Mouse (Mus musculus) intestine, postnatal 0 days (tissue): ENCODE data around the gene 1700011M02Rik. TPM values are rescaled to one million over a fixed set of nuclear protein-coding genes. Genes with fewer than 3 reads are reported as not detected.
"Not testable (repeated sequence)": the region's sequence is repeated elsewhere in the genome, so short reads cannot be mapped to it uniquely, and the experiment has no call there.

Source experiments
- ATAC-seq: fragments of 200-750 bp; cut with Nextera tagmentation; 2 replicates; pipeline ENCODE4 v1.8.0; 2017; ENCODE audit warnings: mild to moderate bottlenecking, moderate TSS enrichment, moderate library complexity
- H3K27ac ChIP-seq: fragments of 300-500 bp; sonication (generic); 2 replicates; pipeline ENCODE4 v1.5.1; 2014; ENCODE audit warnings: mild to moderate bottlenecking, low read depth, low read length, moderate library complexity
- H3K27me3 ChIP-seq: fragments of 300-500 bp; sonication (generic); replicated peaks from 2 replicates; pipeline ENCODE4 v1.6.1; 2014; ENCODE audit warnings: low read length, mixed read lengths; ENCODE audit not compliant: control insufficient read depth, insufficient read depth
- H3K36me3 ChIP-seq: fragments of 300-500 bp; sonication (generic); 2 replicates; pipeline ENCODE4 v1.6.1; 2014; ENCODE audit warnings: mild to moderate bottlenecking, moderate library complexity; ENCODE audit not compliant: control insufficient read depth, insufficient read depth
- H3K4me1 ChIP-seq: fragments of 300-500 bp; sonication (generic); replicated peaks from 2 replicates; pipeline ENCODE4 v1.6.1; 2014; ENCODE audit warnings: antibody characterized with exemption, low read length, mixed read lengths; ENCODE audit not compliant: control insufficient read depth, insufficient read depth
- H3K4me2 ChIP-seq: fragments of 300-500 bp; sonication (generic); replicated peaks from 2 replicates; pipeline ENCODE4 v1.6.1; 2014; ENCODE audit warnings: low read depth, mild to moderate bottlenecking, moderate library complexity
- H3K4me3 ChIP-seq: fragments of 300-500 bp; sonication (generic); 2 replicates; pipeline ENCODE4 v1.5.1; 2014; ENCODE audit warnings: low read depth, low read length
- H3K9ac ChIP-seq: fragments of 300-500 bp; sonication (generic); 2 replicates; pipeline ENCODE4 v1.6.1; 2014; ENCODE audit warnings: mild to moderate bottlenecking, low read depth, low read length
- H3K9me3 ChIP-seq: fragments of 300-500 bp; sonication (generic); 2 replicates; pipeline ENCODE4 v1.6.1; 2016; ENCODE audit warnings: mixed run types; ENCODE audit not compliant: control insufficient read depth
- CTCF ChIP-seq: sonication (generic); IDR thresholded peaks from 2 replicates; pipeline ENCODE4 v1.5.1; 2016; ENCODE audit warnings: low read depth, mild to moderate bottlenecking, control low read depth, antibody characterized with exemption, moderate library complexity
- WGBS: fragments of 180-500 bp; shearing (Covaris S2); extraction: QIAGEN DNeasy Blood & Tissue Kit; methylation state at CpG from one replicate; pipeline ENCODE4 v1.1.7; 2014; 5-methylcytosine and 5-hydroxymethylcytosine counted together
- polyA plus RNA-seq: library from polyadenylated mRNA; unstranded; fragments of >200 nt; fragmentation: Nextera tagmentation; extraction: Ambion mirVana; gene quantifications from 2 replicates; pipeline ENCODE4 v1.2.1, GENCODE M21; 2015

The 1700011M02Rik gene
- polyA plus RNA-seq, 1 experiment from 2014 or later = not detected

- peak; percentile 73 for TF ChIP-seq CTCF
- Histone ChIP-seq H3K9ac (peak overlapping the region; percentile 40), H3K27me3 (0 out of 2 replicates have a peak, but pooled peaks cover 3% of the 10 kb centered on the region), H3K36me3 (no peaks in the 10 kb centered on the region), H3K4me2 (peak overlapping the region; percentile 81), H3K4me3 (peak overlapping the region; percentile 43), H3K27ac (no peak overlapping the region), H3K4me1 (no peaks in the 10 kb centered on the region), H3K9me3 (no peaks in the 10 kb centered on the region)
- 0 out of 2 replicates have a peak, but pooled peaks have one; percentile 41 for ATAC-seq
- WGBS = 23% methylated on average over 31 of the region's 68 CpGs
Measured at GRCm38 (mm10) chrX:102933571-102934394, 25.1 kb downstream of the 1700011M02Rik start.

DNA sequence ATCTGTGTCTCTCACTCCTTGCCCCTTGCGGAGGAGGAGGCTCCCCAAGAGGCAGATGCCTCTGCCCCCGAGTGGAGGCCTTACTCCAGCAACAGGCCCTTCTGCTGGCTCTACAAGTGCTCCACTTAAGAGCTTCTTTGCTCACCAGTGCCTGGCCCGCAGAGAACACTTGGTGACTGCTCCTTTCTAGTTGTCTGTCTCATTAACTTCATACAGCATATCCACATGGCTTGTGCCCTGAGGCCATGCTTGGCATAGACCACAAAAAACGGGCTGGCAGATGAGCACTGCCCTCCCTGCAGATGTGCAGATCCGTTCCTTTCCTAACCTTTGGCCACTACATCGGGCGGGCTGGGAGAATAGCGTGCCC is 25.7 kb downstream of the 1700011M02Rik start:
- Histone ChIP-seq H3K9me3 (no peaks in the 10 kb centered on the region), H3K9ac (no peak overlapping the region), H3K36me3 (no peaks in the 10 kb centered on the region), H3K27ac (no peak overlapping the region), H3K4me1 (no peaks in the 10 kb centered on the region), H3K4me2 (peak overlapping the region; percentile 81), H3K27me3 (0 out of 2 replicates have a peak, but pooled peaks cover 3% of the 10 kb centered on the region), H3K4me3 (no peak overlapping the region)
- 58% methylated on average over 8 of the region's 8 CpGs for WGBS
- no peak for TF ChIP-seq CTCF
- ATAC-seq = no peak

- no peak overlapping the region for H3K4me3 ChIP-seq
- 52% methylated on average over 5 of the region's 5 CpGs for WGBS
- H3K9me3 ChIP-seq = no peaks in the 10 kb centered on the region
- H3K27ac ChIP-seq = no peak overlapping the region
- ATAC-seq = no peak
- 0 out of 2 replicates have a peak, but pooled peaks cover 3% of the 10 kb centered on the region for H3K27me3 ChIP-seq
- no peak for TF ChIP-seq CTCF
- no peak overlapping the region for H3K9ac ChIP-seq
- H3K4me2 ChIP-seq = no peak overlapping the region
- H3K36me3 ChIP-seq = no peaks in the 10 kb centered on the region
- H3K4me1 ChIP-seq = no peaks in the 10 kb centered on the region
Measured at GRCm38 (mm10) chrX:102936743-102937142, 28.0 kb downstream of the 1700011M02Rik start.

GRCm38 (mm10) chrX:102950136-102950535 is 41.4 kb downstream of the 1700011M02Rik start:
- H3K9me3 ChIP-seq, H3K4me1 ChIP-seq, H3K4me2 ChIP-seq, H3K36me3 ChIP-seq, H3K9ac ChIP-seq, H3K27me3 ChIP-seq, ATAC-seq, H3K27ac ChIP-seq, H3K4me3 ChIP-seq: not testable (repeated sequence)
- 86% methylated on average over 11 of the region's 11 CpGs for WGBS

DNA sequence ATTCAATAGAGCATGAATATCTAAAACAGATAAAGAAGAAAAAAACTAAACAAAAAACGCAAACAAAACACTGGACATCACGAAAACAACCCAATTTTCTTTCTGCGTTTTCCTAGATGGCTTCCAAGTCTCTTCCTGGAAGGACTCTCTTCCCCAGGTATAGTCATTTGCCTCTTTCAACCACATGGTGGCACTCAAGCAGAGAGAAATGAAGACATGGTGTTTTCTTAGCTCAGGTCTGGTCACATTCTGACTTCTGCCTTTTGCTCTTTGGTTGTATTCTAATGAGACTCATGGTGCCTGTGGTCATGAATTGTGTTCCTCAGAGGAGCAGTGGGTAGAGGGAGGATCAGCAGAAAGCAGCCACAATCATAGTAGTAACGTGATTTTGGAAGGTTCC is 50.2 kb downstream of the 1700011M02Rik start:
- ATAC-seq = no peak
- TF ChIP-seq CTCF = peak; percentile 71
- WGBS = 37% methylated on average over 4 of the region's 4 CpGs
- no peak overlapping the region for H3K9ac ChIP-seq
- H3K27ac ChIP-seq = no peak overlapping the region
- H3K9me3 ChIP-seq = no peaks in the 10 kb centered on the region
- H3K4me1 ChIP-seq = no peaks in the 10 kb centered on the region
- H3K4me2 ChIP-seq = no peak overlapping the region
- H3K27me3 ChIP-seq = no peaks in the 10 kb centered on the region
- H3K4me3 ChIP-seq = no peak overlapping the region
- H3K36me3 ChIP-seq = no peaks in the 10 kb centered on the region

Other genes starting within 250 kb of the 1700011M02Rik start
- not detected in 2 replicates for gene Gm3880, start 221.9 kb upstream of the 1700011M02Rik start, polyA plus RNA-seq
- gene Gm9112, start 201.3 kb upstream of the 1700011M02Rik start, polyA plus RNA-seq = not detected in 2 replicates
- not detected in 2 replicates for gene Dmrtc1b, start 201.0 kb upstream of the 1700011M02Rik start, polyA plus RNA-seq
- not detected in 2 replicates for gene Dmrtc1c1, start 105.9 kb upstream of the 1700011M02Rik start, polyA plus RNA-seq
- gene Dmrtc1c2, start 54.3 kb upstream of the 1700011M02Rik start, polyA plus RNA-seq = not detected in 2 replicates
- gene 1700031F05Rik, start 40.9 kb upstream of the 1700011M02Rik start, polyA plus RNA-seq = not detected in 2 replicates
- gene Dmrtc1a, start 218 bp upstream of the 1700011M02Rik start, polyA plus RNA-seq = 0.34 and 0.69 TPM in 2 replicates
- not detected in 2 replicates for gene 1700018G05Rik, start 19.5 kb downstream of the 1700011M02Rik start, polyA plus RNA-seq